Mouse (Mus musculus) ES-Bruce4 (cell line): Measurements from ENCODE around the gene Inpp5a.

Experiments
- CTCF ChIP-seq: IDR thresholded peaks from one replicate; pipeline ENCODE4 v1.8.1; 2011; ENCODE audit warnings: low read depth, low read length
- EP300 ChIP-seq: IDR thresholded peaks from 2 replicates; pipeline ENCODE4 v1.6.1; 2011; ENCODE audit warnings: low read depth, low read length; ENCODE audit not compliant: insufficient read depth

GRCm38 (mm10) chr7:139357043-139357442 lies 31.9 kb upstream of the Inpp5a start:
- no peak for TF ChIP-seq CTCF
- no peak for TF ChIP-seq EP300
